Mouse (Mus musculus): ENCODE results near the gene Nxpe2.

Nxpe2 gene

DNA sequence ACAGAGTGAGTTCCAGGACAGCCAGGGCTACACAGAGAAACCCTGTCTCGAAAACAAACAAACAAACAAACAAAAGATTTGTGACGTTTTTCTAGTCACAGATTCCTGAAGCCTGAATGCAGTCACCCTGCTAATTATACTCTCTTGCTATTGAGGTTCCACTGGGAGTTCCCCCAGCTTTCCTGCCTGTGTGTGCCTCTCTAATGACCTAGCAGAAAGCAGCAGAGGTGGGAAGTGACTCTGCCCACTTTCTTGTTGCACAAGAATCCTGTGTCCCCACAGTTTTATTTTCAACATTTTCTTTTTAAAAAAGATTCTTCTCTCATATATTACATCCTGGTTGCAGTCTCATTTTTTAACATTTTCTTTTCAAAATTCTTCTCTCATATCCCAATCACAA lies 58.5 kb downstream of the Nxpe2 start:
- DNase-seq, result no peak

DNA sequence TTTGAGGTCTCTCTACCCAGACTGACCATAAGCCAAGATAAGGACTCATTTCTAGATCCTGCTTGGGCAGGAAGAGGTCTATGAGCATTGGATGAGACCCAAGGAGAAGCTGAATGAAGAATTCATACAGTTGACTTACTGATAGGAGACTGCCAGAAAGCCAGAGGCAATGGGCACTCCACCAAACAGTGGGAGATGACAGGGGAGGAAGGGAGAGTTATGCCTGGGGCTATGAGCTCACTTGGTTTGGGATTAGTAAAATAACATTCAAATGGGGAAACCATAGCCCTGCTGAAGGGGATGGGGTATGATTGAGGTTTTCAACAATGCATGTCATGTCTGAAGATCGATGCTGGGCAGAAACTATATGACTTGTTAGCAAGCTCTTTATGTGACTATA lies 63.0 kb downstream of the Nxpe2 start:
- DNase-seq, result no peak

DNA sequence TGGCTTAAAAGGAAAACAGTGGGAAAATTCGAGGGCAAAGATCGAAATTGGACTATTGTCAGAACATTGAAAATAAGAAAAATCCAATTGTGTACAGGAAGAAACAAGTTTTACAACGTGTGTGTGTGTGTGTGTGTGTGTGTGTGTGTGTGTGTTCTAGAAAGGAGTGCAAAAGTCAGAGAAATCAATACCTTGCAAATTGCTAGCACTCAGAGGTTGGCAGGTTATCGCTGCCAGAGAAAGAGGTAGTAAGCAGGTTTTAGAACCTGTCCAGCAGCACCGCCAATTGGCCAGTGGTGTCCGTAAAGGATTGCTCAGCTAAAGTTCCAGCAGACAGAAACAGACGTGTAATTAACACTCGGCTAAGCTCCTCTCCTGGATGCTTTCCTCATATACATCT lies 69.0 kb downstream of the Nxpe2 start:
- no peak for DNase-seq

DNA sequence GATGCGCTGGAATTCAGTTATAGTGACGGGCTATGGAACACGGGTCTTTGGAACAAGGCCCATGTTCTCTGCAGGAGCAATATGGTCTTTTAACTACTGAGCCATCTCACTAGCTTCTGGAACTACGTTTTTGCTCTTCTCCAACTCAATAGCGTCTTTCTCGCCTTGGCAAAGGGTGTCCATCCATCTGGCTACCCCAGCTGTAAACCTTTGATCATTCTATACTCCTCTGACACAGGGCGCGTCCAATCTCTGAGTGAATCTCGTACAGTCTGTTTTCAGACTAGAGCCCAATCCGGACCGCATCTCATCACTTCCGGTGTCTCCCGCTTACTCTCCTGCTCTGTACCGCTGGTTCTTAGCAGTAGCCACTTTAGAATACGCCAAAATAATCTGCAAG lies 76.4 kb downstream of the Nxpe2 start:
- DNase-seq, result no peak

Measured in kidney, adult 11 months (tissue).